Mouse (Mus musculus) megakaryocyte, embryonic 14.5 days (primary cell): Measurements from ENCODE around the gene Nedd4. TPM values are rescaled to one million over a fixed set of nuclear protein-coding genes. Genes with fewer than 3 reads are reported as not detected.

ENCODE experiments used
- H3K27me3 ChIP-seq: replicated peaks from 2 replicates; pipeline ENCODE3; 2012; ENCODE audit warnings: inconsistent platforms
- H3K36me3 ChIP-seq: replicated peaks from 2 replicates; pipeline ENCODE3; 2012; ENCODE audit warnings: low read length, inconsistent platforms, mixed read lengths
- H3K4me1 ChIP-seq: 2 replicates; pipeline ENCODE4 v1.6.1; 2012; ENCODE audit warnings: inconsistent platforms
- H3K4me3 ChIP-seq: replicated peaks from 2 replicates; pipeline ENCODE3; 2012; ENCODE audit warnings: moderate library complexity, mild to moderate bottlenecking, inconsistent platforms
- H3K9me3 ChIP-seq: 2 replicates; pipeline ENCODE4 v1.6.1; 2012; ENCODE audit warnings: inconsistent platforms
- FLI1 ChIP-seq: IDR thresholded peaks from 2 replicates; pipeline ENCODE4 v1.6.1; 2012; ENCODE audit warnings: low read length, inconsistent platforms, mixed read lengths
- GATA1 ChIP-seq: IDR thresholded peaks from 3 replicates; pipeline ENCODE4 v1.6.1; 2012; ENCODE audit warnings: mixed read lengths, low read length, inconsistent platforms, borderline replicate concordance
- polyA plus RNA-seq: library from polyadenylated mRNA; stranded (reverse); fragments of >175 nt; gene quantifications from 2 replicates; pipeline ENCODE4 v1.2.3, GENCODE M21; 2012; ENCODE audit warnings: low replicate concordance; ENCODE audit not compliant: insufficient read depth

Gene Nedd4
- polyA plus RNA-seq, 1 experiment = 24.7 TPM

DNA sequence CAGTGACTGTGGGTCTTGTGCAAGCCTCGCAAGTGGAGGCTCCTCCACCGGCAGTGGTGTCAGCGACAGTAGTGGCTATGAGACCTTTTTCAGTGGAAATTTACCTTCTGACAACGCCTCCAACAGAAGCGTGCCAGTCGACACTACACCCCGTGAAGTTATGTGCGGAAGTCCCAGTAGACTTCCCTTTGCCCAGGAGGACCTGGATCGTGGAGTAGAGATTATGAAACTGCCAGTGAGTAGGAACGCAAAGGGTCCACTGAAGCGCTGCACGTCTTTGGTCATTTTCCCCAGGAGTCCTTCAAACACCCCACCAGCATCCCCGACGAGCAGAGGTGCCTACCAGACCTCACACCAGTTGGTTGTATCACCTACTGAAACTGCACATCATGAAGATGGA, 31.7 kb downstream of the Nedd4 start:
- Histone ChIP-seq H3K27me3 (no peaks in the 10 kb centered on the region), H3K4me3 (no peak overlapping the region), H3K9me3 (no peaks in the 10 kb centered on the region), H3K36me3 (peaks cover 98% of the 10 kb centered on the region), H3K4me1 (peaks cover 31% of the 10 kb centered on the region)
- no peak for TF ChIP-seq GATA1
- TF ChIP-seq FLI1 = no peak

DNA sequence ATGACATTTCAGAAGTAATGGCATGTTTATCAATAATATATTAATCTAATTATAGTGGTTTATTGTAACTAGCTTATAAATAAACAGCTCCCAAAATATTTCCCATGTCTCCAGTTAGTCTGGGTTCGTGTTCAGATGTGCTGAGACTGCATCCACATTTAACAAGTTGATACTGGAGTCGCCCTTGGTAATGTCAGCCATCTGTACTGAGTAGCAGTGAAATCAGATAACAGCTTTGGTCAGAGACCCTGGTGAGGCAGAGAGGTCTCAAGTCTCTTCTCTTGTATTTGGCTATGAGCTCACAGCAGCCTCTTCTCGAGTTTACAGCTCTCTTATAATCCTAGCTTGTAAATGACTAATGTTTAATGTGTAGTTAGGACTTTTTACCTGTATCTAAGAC, 34.4 kb downstream of the Nedd4 start:
- no peak overlapping the region for H3K4me3 ChIP-seq
- H3K9me3 ChIP-seq = no peaks in the 10 kb centered on the region
- H3K27me3 ChIP-seq = no peaks in the 10 kb centered on the region
- no peak for TF ChIP-seq FLI1
- no peak for TF ChIP-seq GATA1
- H3K36me3 ChIP-seq = peaks cover 98% of the 10 kb centered on the region
- peaks cover 27% of the 10 kb centered on the region for H3K4me1 ChIP-seq

DNA sequence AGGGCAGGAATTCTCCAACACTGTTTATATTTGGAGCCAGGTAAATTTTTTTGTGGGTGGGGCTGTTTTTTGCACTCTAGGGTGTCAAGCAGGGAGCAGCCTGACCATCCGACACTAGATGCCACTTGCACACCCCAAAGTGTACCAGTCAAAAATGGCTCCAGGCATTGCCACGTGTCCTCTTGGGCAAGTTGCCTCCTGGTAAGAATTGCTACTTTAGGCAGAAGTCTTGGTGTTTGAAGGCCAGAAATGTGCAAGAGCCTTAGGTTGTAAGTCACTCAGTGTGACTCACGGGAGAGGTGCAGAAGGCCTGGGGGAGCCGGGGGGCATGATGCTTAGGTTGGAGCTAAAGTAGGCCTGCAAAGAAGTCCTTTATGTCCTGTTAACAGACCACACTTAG, 35.6 kb downstream of the Nedd4 start:
- Histone ChIP-seq H3K4me1 (peaks cover 27% of the 10 kb centered on the region), H3K4me3 (no peak overlapping the region), H3K27me3 (no peaks in the 10 kb centered on the region), H3K36me3 (peaks cover 97% of the 10 kb centered on the region), H3K9me3 (no peaks in the 10 kb centered on the region)
- TF ChIP-seq GATA1 (no peak), FLI1 (no peak)

DNA sequence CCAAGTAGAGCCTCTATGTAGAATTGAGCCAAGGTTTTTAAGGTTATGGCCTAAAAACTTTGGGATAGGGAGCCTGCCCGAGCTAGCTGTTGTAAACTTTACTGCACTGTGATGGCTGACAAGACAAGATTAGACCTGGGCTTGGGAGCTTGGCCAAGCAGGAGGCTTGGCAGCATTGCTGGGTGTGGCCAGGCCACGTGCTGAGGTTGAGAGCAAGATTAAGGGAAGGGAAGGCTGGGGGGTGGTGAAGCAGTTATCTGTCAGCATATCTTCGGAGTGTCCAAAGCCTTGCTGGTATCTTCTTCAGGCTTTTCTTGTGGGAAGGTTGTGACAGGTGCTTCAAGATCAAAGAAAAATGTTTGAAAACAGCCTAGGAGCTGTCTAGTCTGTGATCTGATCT, 37.6 kb downstream of the Nedd4 start:
- no peak for TF ChIP-seq GATA1
- TF ChIP-seq FLI1 = no peak
- peaks cover 21% of the 10 kb centered on the region for H3K4me1 ChIP-seq
- peaks cover 96% of the 10 kb centered on the region for H3K36me3 ChIP-seq
- H3K9me3 ChIP-seq = no peaks in the 10 kb centered on the region
- H3K4me3 ChIP-seq = no peak overlapping the region
- no peaks in the 10 kb centered on the region for H3K27me3 ChIP-seq

DNA sequence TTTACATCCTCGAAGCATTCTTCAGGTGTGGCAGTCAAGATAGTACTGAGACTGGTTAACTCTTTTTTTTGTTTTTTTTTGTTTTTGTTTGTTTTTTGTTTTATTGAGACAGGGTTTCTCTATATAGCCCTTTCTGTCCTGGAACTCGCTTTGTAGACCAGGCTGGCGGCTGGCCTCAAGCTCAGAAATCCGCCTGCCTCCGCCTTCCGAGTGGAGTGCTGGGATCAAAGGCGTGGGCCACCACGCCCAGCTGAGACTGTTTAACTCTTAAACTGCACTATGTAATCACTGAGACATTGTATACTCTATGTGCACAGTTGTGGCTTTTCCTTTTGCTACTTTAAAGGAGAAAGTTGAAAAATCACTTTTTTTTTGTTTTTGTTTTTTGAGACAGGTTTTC, 39.3 kb downstream of the Nedd4 start:
- peaks cover 32% of the 10 kb centered on the region for H3K4me1 ChIP-seq
- H3K27me3 ChIP-seq = no peaks in the 10 kb centered on the region
- no peak overlapping the region for H3K4me3 ChIP-seq
- TF ChIP-seq GATA1 = no peak
- TF ChIP-seq FLI1 = no peak
- H3K36me3 ChIP-seq = peaks cover 95% of the 10 kb centered on the region
- no peaks in the 10 kb centered on the region for H3K9me3 ChIP-seq

DNA sequence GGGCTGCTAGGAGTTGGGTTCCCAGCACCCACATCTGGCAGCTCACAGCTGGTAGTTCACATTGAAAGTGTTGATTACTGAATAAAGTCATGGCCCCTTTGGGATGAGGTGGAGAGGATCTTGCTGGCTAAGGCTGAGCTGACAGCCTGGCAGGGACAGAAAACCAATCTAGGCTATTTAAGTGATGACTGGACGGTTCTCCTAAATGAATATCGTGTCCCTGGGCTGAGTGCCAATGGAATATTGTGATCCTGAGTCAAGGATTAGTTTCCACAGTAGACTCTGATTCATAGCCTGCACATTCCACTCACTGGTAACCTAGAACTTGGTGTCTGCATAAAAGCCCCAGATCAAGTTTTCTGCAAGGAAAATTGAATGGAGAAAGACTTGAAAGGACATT, 39.9 kb downstream of the Nedd4 start:
- peaks cover 95% of the 10 kb centered on the region for H3K36me3 ChIP-seq
- H3K4me3 ChIP-seq = no peak overlapping the region
- H3K9me3 ChIP-seq = no peaks in the 10 kb centered on the region
- H3K27me3 ChIP-seq = no peaks in the 10 kb centered on the region
- H3K4me1 ChIP-seq = peaks cover 34% of the 10 kb centered on the region
- no peak for TF ChIP-seq GATA1
- no peak for TF ChIP-seq FLI1

DNA sequence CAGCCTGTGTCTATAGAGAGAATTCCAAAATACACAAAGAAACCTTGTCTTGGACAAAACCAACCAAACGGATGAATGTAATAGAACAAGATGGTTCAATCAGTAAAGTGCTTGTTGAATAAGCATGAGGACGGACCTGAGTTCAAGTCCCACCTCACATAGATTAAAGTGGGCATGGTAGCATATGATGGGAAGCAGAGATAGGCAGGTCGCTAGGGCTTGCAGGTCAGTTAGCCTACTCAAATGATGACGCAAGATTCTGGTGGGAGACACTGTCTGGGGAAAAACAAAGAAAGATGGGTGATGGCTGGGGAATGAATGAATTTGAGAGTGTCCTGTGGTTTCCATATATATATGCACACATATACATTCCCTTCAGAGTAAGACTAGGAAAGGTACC, 41.0 kb downstream of the Nedd4 start:
- no peaks in the 10 kb centered on the region for H3K9me3 ChIP-seq
- no peaks in the 10 kb centered on the region for H3K27me3 ChIP-seq
- peaks cover 95% of the 10 kb centered on the region for H3K36me3 ChIP-seq
- peaks cover 34% of the 10 kb centered on the region for H3K4me1 ChIP-seq
- H3K4me3 ChIP-seq = no peak overlapping the region
- no peak for TF ChIP-seq FLI1
- TF ChIP-seq GATA1 = no peak

DNA sequence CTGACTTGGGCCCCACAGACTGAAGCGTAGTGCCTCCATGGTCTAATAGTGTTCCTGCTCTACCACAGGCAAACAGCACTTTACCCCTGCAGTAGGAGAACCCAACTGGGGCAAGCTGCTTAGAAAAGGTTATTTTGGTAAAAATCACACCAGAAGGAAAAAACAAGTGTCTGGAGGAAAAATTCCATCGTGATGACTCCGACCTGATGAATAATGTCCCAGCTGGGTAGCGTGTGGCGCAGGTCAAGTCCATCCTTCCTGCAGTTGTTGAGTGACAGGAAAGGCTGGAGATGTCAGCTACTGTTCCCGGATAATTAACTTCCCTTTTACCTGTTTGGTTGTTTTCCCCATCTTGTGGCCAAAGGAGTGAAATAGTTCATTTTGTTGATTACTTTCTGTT, 41.6 kb downstream of the Nedd4 start:
- H3K9me3 ChIP-seq = no peaks in the 10 kb centered on the region
- peaks cover 30% of the 10 kb centered on the region for H3K4me1 ChIP-seq
- peaks cover 95% of the 10 kb centered on the region for H3K36me3 ChIP-seq
- no peak overlapping the region for H3K4me3 ChIP-seq
- TF ChIP-seq GATA1 (no peak), FLI1 (no peak)
- no peaks in the 10 kb centered on the region for H3K27me3 ChIP-seq

DNA sequence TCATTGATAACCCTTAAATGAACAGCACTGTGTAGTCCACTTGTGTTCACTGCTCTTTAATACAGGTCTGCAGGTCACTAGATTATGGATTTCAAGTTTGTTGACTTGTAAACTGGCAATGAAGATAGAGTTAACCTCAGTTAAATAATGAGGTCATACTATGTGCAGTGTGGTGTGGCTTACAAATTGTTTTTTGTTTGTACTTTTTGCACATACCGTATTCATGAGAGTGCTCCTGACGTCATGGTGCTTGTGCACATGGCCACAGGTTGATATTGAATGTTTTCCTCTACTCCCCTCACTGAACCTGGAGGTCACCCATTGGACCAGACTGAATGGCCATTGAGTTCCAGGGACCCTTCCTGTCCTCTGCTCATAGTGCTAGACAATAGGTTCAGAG, 43.1 kb downstream of the Nedd4 start:
- H3K4me1 ChIP-seq = peaks cover 35% of the 10 kb centered on the region
- no peaks in the 10 kb centered on the region for H3K27me3 ChIP-seq
- H3K36me3 ChIP-seq = peaks cover 95% of the 10 kb centered on the region
- no peaks in the 10 kb centered on the region for H3K9me3 ChIP-seq
- TF ChIP-seq FLI1 (no peak), GATA1 (no peak)
- no peak overlapping the region for H3K4me3 ChIP-seq

DNA sequence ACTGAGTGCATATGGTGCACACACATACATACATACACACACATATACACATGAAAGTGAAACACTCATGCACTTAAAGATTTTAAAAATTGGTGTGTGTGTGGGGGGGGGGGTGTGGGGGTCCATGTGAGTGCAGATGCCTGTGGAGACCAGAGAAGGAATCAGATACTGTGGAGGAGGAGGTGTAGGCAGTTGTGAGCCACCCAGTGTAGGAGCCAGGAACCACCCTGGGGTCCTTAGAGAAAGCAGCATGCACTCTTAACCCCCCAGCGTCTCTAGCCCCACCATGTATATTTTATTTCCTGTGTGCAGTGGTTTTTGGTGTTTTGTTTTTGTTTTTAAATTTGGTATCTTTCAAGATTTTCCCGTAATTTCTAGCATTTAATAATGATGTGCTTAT, 45.9 kb downstream of the Nedd4 start:
- TF ChIP-seq GATA1 (no peak), FLI1 (no peak)

DNA sequence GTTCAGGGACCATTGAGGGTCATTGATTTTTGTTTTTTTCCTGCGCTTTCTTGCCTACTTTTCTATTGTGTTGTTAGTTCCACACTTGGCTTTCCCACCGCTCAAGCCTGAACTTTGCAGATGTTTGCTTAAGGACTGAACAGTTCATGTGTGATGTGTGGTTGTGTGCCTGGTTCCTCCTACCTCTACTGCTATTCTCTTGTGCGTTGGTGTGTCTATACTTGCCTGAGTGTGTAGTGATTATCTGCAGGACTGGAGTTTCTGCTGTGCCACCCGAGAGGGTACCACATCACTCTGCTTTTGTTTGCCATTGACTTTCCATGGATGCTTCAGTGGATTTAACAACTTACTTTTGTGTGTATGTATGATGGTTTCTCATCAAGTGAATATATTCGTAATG, 46.5 kb downstream of the Nedd4 start:
- Histone ChIP-seq H3K4me1 (peaks cover 48% of the 10 kb centered on the region), H3K4me3 (no peak overlapping the region), H3K9me3 (no peaks in the 10 kb centered on the region), H3K27me3 (no peaks in the 10 kb centered on the region), H3K36me3 (peaks cover 96% of the 10 kb centered on the region)
- TF ChIP-seq GATA1 = no peak
- TF ChIP-seq FLI1 = no peak

More for the DNA sequence above, 45.9 kb downstream of the Nedd4 start:
- Histone ChIP-seq H3K27me3 (no peaks in the 10 kb centered on the region), H3K4me1 (peaks cover 44% of the 10 kb centered on the region), H3K9me3 (no peaks in the 10 kb centered on the region), H3K4me3 (no peak overlapping the region), H3K36me3 (peaks cover 96% of the 10 kb centered on the region)
